Mouse (Mus musculus) c-Kit-positive CD71-negative TER-119-negative erythroid progenitor cells, embryonic 14.5 days (primary cell): Measurements from ENCODE around the gene Ddo.

Experiments
- DNase-seq: peaks from one replicate; pipeline ENCODE4 v3.0.0-alpha.2; 2013; ENCODE audit warnings: low read depth

The Ddo gene

DNA sequence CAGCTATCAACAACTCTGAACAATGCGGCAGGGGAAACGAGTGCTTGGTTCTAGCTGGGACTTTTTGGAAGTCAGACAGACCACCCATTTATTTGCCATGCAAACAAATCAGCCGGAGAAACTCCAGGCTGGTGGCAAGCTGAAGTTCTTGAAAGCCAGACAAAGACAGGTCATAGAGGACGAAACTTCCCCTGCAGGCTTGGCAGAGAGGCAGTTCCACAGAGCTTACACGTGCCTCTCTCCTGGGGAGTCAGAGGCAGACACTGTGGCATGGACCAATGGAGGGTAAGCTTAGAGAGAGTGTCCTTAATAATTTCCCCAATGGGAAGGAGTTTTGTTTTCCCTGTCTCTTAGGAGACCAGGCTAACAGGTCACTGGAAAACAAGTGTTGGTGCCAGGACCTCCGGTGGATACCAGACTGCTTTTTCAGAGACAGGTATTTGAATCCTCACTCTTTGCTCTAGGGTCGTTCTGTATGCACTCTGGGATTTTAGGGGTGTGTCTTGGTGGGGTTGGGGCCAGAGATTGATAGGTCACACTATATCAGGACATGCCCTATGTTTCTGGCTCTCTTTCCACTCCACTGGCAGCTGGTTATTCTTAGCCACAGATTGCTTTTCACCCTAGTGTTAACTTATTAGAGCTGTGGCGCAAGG lies at the start of gene Ddo:
Gene Ddo, plus strand, starts transcription at position 356 of the 656 bp plus-strand sequence.
- no peak for DNase-seq

- peak; percentile 33 for DNase-seq
These were observed 46.1 kb upstream of the Ddo start for GRCm38 (mm10) chr10:40583584-40584255.

- no peak for DNase-seq
These were observed 37.6 kb upstream of the Ddo start for GRCm38 (mm10) chr10:40592186-40592585.

GRCm38 (mm10) chr10:40597177-40597576 lies 32.6 kb upstream of the Ddo start:
- DNase-seq: no peak

GRCm38 (mm10) chr10:40604706-40605394 lies 25.0 kb upstream of the Ddo start:
- no peak for DNase-seq

GRCm38 (mm10) chr10:40617973-40618372 lies 11.8 kb upstream of the Ddo start:
- no peak for DNase-seq

DNA sequence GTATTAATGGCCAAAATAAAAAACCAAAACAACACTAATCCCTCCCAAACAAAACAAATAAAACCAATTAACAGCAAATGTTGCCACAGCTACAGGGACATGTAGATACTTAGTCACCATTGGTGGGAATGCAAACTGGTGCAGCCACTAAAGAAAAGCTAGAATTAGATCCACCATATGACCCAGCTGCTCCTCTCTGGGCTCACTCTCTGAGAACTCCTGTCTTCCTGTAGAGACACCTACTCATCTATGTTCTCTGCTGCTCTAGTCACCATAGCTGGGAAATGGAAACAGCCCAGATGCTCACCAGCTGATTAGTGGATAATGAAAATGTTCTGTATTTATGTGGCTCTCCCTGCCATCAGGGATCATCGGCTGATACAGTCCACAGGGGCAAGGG lies 10.1 kb upstream of the Ddo start:
- DNase-seq: no peak

- DNase-seq: peak; percentile 34
These were observed 671 bp upstream of the Ddo start for GRCm38 (mm10) chr10:40629140-40629539.

GRCm38 (mm10) chr10:40630457-40630856 lies 646 bp downstream of the Ddo start:
- no peak for DNase-seq

DNA sequence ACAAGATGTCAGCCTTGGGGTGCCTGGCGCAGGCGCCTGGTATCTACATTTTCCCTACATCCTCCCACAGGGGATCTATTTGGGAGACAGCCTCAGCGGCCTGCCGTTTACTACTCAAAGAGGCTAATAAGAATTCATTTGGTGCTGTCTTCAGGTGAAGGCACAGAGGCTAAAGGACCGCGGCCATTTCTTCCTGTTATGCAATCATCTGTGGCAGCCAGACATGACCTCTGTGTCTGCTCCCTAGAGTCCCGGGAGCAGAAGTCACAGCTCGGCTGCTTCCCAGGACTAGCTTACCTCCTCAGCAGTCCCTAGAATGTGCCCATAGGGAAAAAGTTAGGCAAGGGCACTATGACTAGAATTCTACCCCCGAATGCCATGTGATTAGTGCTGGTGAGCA lies 1.1 kb downstream of the Ddo start:
- no peak for DNase-seq

GRCm38 (mm10) chr10:40632087-40632486 lies 2.3 kb downstream of the Ddo start:
- DNase-seq: no peak

GRCm38 (mm10) chr10:40637331-40637730 lies 7.5 kb downstream of the Ddo start:
- DNase-seq: no peak

DNA sequence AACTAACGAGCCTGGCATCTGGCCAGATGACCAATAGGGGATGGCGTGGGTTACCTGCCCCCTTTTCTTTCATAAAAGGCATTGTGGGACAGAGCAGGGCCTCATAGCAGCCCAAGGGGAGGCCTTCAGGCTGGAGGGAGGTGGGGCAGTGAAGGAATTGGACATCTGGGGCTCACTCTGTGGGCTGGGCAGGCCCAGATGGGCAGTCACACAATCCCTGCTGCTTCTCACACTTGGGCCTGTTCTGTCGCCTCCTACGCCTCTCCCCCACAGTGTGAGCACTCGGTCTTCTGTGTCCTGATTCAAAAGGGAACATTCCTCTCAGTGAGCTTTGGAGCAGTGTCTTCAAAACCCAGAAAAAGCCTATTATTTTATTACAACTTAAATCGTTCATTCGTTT lies 8.5 kb downstream of the Ddo start:
- DNase-seq: no peak

GRCm38 (mm10) chr10:40638823-40639819 lies 9.3 kb downstream of the Ddo start:
- no peak for DNase-seq

DNA sequence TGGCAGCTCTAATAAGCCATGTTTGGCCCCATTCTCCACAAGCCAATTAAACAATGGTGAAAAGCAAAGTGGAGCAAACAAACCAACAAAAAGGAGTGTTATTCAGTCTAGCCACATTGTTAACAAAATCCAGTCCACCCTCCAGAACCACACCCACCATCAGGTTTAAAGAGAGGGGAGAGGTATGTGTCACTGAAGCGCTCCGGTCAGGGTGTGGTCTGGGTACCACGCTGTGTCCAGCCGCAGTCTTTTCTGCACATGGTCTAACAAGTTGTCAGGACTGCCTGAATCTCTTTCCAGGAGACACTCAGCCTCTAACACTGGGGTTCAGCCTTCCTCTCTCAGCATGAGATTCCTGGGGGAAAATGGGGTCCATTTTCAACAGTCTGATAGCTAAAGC lies 10.6 kb downstream of the Ddo start:
- DNase-seq: no peak

GRCm38 (mm10) chr10:40641901-40642300 lies 12.1 kb downstream of the Ddo start:
- no peak for DNase-seq

GRCm38 (mm10) chr10:40643126-40643525 lies 13.3 kb downstream of the Ddo start:
- no peak for DNase-seq

GRCm38 (mm10) chr10:40644456-40644855 lies 14.6 kb downstream of the Ddo start:
- no peak for DNase-seq

GRCm38 (mm10) chr10:40645346-40645745 lies 15.5 kb downstream of the Ddo start:
- DNase-seq: no peak

DNA sequence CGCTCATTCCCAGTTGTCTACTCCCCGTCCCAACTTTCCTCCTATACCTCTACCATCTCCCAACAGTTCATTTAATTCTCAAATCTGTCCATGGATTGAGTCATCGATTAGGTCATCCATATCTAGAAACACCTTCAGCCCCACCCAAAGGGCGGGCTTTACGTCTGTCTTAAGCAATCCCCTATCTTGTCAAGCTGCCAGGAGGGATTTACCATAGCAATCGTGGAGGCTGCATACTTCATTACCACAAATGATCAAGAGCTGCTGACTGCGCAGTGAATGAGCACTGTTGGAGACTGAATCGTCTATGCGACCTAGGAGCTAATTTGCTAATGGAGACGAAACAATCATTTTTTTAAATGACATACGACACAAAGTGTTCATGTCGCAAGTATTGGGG lies 19.0 kb downstream of the Ddo start:
- no peak for DNase-seq

DNA sequence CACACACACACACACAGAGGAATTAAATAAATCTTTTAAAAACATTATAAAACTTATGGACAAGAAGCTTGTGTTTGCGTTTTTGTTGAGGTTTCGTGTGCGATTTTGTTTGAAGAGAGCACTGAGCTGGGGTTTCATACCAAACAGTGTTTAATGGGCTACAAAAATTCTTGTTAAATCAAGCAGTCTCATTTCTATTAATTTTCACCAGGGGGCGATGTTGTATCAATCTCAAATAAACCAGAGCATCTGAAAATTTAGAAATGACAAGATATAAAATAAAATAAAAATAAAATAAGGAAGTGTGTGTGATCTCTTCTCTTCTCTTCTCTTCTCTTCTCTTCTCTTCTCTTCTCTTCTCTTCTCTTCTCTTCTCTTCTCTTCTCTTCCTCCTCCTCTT lies 19.8 kb downstream of the Ddo start:
- peak; percentile 8 for DNase-seq

DNA sequence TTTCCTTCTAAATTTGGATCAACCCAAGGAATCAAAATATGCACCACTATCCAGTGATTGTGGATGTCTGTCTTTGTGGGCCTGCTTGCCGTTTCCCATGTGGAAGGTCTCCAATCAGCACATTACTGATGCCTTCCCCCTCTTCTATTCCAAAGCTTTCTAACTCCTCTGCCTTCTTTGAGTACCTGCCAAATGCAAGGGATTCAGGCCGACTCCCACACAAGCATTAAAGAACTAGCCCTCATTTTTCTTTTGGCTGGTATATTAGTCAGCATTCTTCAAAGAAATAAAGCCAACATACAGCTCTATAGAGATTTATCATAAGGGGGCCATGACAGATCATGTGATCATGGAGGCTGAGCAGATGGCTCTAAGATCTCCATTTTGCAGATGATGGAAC lies 21.9 kb downstream of the Ddo start:
- no peak for DNase-seq
